Mouse (Mus musculus): ENCODE measurements around the gene Cd302. TPM values are rescaled to one million over a fixed set of nuclear protein-coding genes. Genes with fewer than 3 reads are reported as not detected.

Gene Cd302
- total and polyA plus RNA-seq, 3 experiments = not detected

- Histone ChIP-seq H3K27me3 (replicated peaks) (no peaks in the 10 kb centered on the region), H3K9ac (ENCODE audit: insufficient read depth, low read depth) (no peak overlapping the region), H3K4me1 (ENCODE audit: control insufficient read depth in 1 of 2, insufficient read depth in 2 of 2) (peaks cover 0 to 4% of the 10 kb centered on the region in 2 experiments; a peak in 1 of 4 replicates), H3K79me2 (replicated peaks; ENCODE audit: control insufficient read depth, extremely low read depth, insufficient read depth, poor library complexity, severe bottlenecking) (no peaks in the 10 kb centered on the region), H3K9me3 (replicated peaks; ENCODE audit: low read length) (no peaks in the 10 kb centered on the region), H3K27ac (ENCODE audit: insufficient read depth, low read depth) (no peak overlapping the region), H3K4me3 (replicated peaks in 1 of 3; ENCODE audit: low read depth in 2 of 3, low read length in 2 of 3, poor library complexity in 1 of 3) (no peak overlapping the region), H3K36me3 (replicated peaks in 1 of 2; ENCODE audit: control insufficient read depth in 1 of 2, insufficient read depth in 1 of 2, low read length in 1 of 2) (peaks cover 35 to 42% of the 10 kb centered on the region in 2 experiments), H3K4me2 (ENCODE audit: insufficient read depth, low read depth, poor library complexity, severe bottlenecking) (no peak overlapping the region)
- TF ChIP-seq JUN (IDR thresholded peaks at IDR 0.05; ENCODE audit: insufficient read depth, low read depth, low read length) (no peak), TBP (conservative IDR thresholded peaks at IDR 0.05; ENCODE audit: low read depth, low read length) (no peak), RAD21 (IDR thresholded peaks at IDR 0.05; ENCODE audit: low read depth, low read length) (no peak), MAZ (IDR thresholded peaks at IDR 0.05; ENCODE audit: low read depth, low read length) (no peak), MAX (IDR thresholded peaks at IDR 0.05; ENCODE audit: low read length) (no peak), POLR2AphosphoS2 (IDR thresholded peaks at IDR 0.05; ENCODE audit: low read depth, low read length) (no peak), ELF1 (IDR thresholded peaks at IDR 0.05; ENCODE audit: low read depth, low read length) (no peak), POLR2A (IDR thresholded peaks at IDR 0.05; ENCODE audit: low read depth, low read length) (no peak), CHD1 (IDR thresholded peaks at IDR 0.05; ENCODE audit: low read depth, low read length) (no peak), USF2 (conservative IDR thresholded peaks at IDR 0.05; ENCODE audit: low read depth, low read length) (no peak), ZMIZ1 (IDR thresholded peaks at IDR 0.05; ENCODE audit: low read depth, low read length) (no peak), UBTF (IDR thresholded peaks at IDR 0.05; ENCODE audit: low read depth, low read length) (no peak), TCF12 (IDR thresholded peaks at IDR 0.05; ENCODE audit: low read depth, low read length) (no peak), SMC3 (IDR thresholded peaks at IDR 0.05; ENCODE audit: low read depth, low read length) (no peak), MXI1 (IDR thresholded peaks at IDR 0.05; ENCODE audit: low read depth, low read length) (no peak)
- DNase-seq (ENCODE audit: extremely low read depth) = peak; percentile 17
- dilution Hi-C loops (cut with MboI; ENCODE audit: extremely low pct_ligation_motif_present, extremely low pct_unique_long_range_greater_than_20kb, low sequenced_read_pairs) = no loop called here
- in situ Hi-C loops (cut with MboI; ENCODE audit: low pct_ligation_motif_present, low pct_unique_long_range_greater_than_20kb, low sequenced_read_pairs) = no loop called here
Measured at GRCm38 (mm10) chr2:60298266-60298665, 14.0 kb upstream of the Cd302 start.

DNA sequence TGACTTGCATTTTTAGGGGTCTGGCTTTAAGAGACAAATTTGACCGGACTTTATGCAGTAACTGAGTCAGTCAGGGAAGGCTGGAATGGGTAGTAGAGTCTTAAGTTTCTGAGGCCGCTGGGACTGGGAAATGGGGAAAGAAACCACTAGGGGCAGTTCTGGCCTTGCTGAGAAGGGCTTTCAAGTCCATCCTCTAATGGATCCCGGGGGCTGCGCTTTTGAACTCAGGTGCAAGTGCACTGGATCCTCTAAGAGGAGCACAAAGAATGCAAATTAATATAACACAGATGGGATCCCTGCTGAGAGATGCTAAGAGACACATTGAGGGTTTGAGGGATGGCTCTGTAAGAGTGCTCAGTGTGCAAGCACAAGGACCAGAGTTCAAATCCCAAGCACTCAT is 7.1 kb upstream of the Cd302 start:
- Histone ChIP-seq H3K9ac (ENCODE audit: insufficient read depth, low read depth) (no peak overlapping the region), H3K36me3 (replicated peaks in 1 of 2; ENCODE audit: control insufficient read depth in 1 of 2, insufficient read depth in 1 of 2, low read length in 1 of 2) (peaks cover 6 to 11% of the 10 kb centered on the region in 2 experiments), H3K27me3 (replicated peaks) (no peaks in the 10 kb centered on the region), H3K4me3 (replicated peaks in 1 of 3; ENCODE audit: low read depth in 2 of 3, low read length in 2 of 3, poor library complexity in 1 of 3) (no peak overlapping the region), H3K27ac (ENCODE audit: insufficient read depth, low read depth) (no peak overlapping the region), H3K9me3 (replicated peaks; ENCODE audit: low read length) (no peaks in the 10 kb centered on the region), H3K4me1 (ENCODE audit: control insufficient read depth in 1 of 2, insufficient read depth in 2 of 2) (peaks cover 10 to 23% of the 10 kb centered on the region in 2 experiments), H3K4me2 (ENCODE audit: insufficient read depth, low read depth, poor library complexity, severe bottlenecking) (no peak overlapping the region), H3K79me2 (replicated peaks; ENCODE audit: control insufficient read depth, extremely low read depth, insufficient read depth, poor library complexity, severe bottlenecking) (no peaks in the 10 kb centered on the region)
- in situ Hi-C loops (cut with MboI; ENCODE audit: low pct_ligation_motif_present, low pct_unique_long_range_greater_than_20kb, low sequenced_read_pairs) (no loop called here), dilution Hi-C loops (cut with MboI; ENCODE audit: extremely low pct_ligation_motif_present, extremely low pct_unique_long_range_greater_than_20kb, low sequenced_read_pairs) (no loop called here)
- no peak for TF ChIP-seq RAD21 (IDR thresholded peaks at IDR 0.05; ENCODE audit: low read depth, low read length)
- no peak for TF ChIP-seq MAFK (IDR thresholded peaks at IDR 0.05; ENCODE audit: insufficient replicate concordance, low read length)
- TF ChIP-seq SIN3A (IDR thresholded peaks at IDR 0.05; ENCODE audit: low read length) = no peak
- TF ChIP-seq E2F4 (IDR thresholded peaks at IDR 0.05; ENCODE audit: insufficient replicate concordance, low read depth, low read length) = no peak
- TF ChIP-seq USF1 (IDR thresholded peaks at IDR 0.05; ENCODE audit: low read depth, low read length) = no peak
- TF ChIP-seq GABPA (IDR thresholded peaks at IDR 0.05; ENCODE audit: insufficient replicate concordance, low read depth, low read length) = no peak
- TF ChIP-seq RCOR1 (conservative IDR thresholded peaks at IDR 0.05; ENCODE audit: low read depth, low read length) = no peak
- TF ChIP-seq CHD1 (IDR thresholded peaks at IDR 0.05; ENCODE audit: low read depth, low read length) = no peak
- DNase-seq (ENCODE audit: extremely low read depth) = no peak

Measured in CH12.LX (cell line).